Mouse (Mus musculus): ENCODE measurements around the gene Tmem183a.

Gene Tmem183a

GRCm38 (mm10) chr1:134361857-134362212 lies at the start of gene Tmem183a:
Tmem183a (minus strand) TSS chr1:134361979.
- in situ Hi-C loops (cut with MboI; ENCODE audit: low sequenced_read_pairs): no loop called here

GRCm38 (mm10) chr1:134408080-134408479 lies 46.3 kb upstream of the Tmem183a start:
- in situ Hi-C loops (cut with MboI; ENCODE audit: low sequenced_read_pairs): no loop called here

DNA sequence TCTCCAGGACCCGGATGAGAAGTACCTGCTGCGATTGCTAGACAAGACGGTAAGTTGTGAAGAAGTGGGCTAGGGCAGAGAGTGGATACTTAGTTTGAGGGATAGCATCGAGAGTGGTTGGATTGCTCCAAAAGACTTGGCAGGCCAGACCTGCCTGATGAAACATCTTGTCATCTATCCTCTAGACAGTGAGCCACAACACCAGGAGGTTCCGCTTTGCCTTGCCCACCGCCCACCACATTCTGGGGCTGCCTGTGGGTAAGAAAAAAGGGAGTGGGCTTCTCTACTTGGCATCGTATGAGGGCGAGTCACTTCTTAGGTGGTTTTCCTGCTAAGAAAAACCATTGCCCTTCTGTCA lies 44.6 kb upstream of the Tmem183a start:
- in situ Hi-C loops (cut with MboI; ENCODE audit: low sequenced_read_pairs): no loop called here

DNA sequence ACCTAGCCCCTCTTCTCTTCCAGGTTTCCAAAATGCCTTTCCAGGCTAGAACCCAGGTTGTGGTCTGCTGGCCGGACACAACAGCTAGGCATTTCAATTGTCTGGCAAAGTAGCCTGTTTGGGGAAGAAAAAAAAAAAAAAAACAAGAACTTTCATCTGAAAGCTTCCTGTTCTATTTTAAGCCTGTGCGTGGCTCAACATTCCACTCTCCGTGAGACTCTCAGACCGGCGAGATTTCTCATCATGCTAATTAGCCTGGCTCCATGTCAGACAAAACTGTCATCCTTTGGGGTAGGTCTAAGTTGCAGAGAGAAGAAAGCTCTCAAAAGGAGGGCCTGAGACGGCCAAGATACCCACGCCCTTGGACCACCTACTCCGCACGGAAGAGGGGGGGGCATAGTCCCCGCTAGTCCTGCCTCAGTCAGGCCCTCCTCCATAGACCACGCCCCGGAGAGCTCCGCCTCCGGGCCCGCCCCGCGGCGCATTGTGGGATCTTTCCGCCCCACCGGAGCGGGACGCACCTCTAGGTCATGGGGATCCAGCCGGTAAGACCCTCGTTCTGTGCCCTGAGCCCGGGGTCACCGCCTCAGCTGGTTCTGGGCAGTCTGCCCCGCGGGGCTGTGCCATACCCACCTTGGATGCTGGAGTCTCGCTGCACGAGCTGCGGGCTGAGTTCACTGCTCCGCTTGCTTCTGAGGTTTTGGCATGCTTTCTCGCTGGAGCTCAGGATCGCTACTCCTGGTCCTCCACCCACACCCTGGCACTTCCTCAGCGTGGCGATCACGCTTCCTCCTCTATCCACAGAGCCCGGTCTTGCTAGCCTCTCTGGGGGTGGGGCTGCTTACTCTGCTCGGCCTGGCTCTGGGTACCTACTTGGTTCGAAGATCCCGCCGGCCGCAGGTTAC lies 44.0 kb upstream of the Tmem183a start, which contains the start of gene Cyb5r1:
Gene Cyb5r1, plus strand, starts transcription at position 51 of the 905 bp plus-strand sequence.
- in situ Hi-C loops (cut with MboI; ENCODE audit: low sequenced_read_pairs): no loop called here

DNA sequence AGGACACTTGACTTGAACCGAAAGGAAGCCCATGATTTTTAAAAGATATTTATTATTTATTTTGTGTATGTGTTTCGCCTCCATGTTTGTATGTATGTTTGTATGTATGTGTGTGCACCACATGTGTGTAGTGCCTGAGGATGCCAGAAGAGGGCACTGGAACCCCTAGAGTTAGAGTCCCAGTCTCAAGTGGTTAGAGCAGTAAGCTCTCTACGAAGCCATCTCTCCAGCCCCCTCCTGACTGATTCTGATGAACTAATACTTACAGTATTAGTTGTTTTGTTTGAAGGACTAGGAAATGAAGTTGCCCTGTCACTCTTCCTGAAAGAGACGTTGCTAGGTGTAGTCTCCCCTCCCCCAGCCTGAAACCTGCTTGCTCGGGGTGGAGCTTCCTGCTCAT lies 38.0 kb upstream of the Tmem183a start:
- in situ Hi-C loops (cut with MboI; ENCODE audit: low sequenced_read_pairs): no loop called here

DNA sequence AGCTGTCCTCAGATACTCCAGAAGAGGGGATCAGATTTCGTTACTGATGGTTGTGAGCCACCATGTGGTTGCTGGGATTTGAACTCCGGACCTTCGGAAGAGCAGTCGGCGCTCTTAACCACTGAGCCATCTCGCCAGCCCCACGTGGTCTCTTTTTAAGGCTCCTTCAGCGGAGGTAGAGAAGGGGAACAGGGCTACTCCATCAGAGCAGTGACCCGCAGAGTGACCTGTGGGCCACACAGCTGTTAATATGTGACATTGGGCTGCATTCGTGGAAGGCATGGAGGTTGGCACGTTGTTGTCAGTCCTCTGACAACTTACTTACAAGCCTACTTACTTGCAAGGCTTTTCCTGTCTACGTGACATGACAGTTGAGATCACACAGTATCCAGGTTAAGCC lies 36.4 kb upstream of the Tmem183a start:
- in situ Hi-C loops (cut with MboI; ENCODE audit: low sequenced_read_pairs): no loop called here

GRCm38 (mm10) chr1:134393827-134394226 lies 32.0 kb upstream of the Tmem183a start:
- in situ Hi-C loops (cut with MboI; ENCODE audit: low sequenced_read_pairs): no loop called here

- in situ Hi-C loops (cut with MboI; ENCODE audit: low sequenced_read_pairs): no loop called here
These were observed 23.9 kb upstream of the Tmem183a start, which contains the start of gene 4933406M09Rik for GRCm38 (mm10) chr1:134385666-134386065. 4933406M09Rik (plus strand) TSS chr1:134385940.

DNA sequence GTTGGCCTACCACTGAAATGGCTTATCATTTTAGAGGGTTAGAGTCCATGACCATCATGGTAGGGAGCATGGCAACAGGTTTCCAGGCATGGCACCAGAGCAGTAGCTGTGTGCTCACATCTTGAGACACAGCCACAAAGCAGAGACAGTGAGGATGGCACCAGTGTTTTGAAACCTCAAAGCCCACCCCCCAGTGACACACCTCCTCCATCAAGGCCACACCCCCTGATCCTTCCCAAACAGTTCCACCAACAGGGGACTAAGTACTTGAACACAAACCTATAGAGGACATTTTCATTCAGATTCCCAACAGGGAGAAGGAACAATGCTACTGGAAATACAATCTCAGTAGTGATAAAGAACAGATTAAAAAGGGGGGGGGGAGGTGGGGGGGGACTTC lies 23.4 kb upstream of the Tmem183a start:
- in situ Hi-C loops (cut with MboI; ENCODE audit: low sequenced_read_pairs): no loop called here

- in situ Hi-C loops (cut with MboI; ENCODE audit: low sequenced_read_pairs): no loop called here
These were observed 22.8 kb upstream of the Tmem183a start for GRCm38 (mm10) chr1:134384581-134384980.

- in situ Hi-C loops (cut with MboI; ENCODE audit: low sequenced_read_pairs): no loop called here
These were observed 20.2 kb upstream of the Tmem183a start for GRCm38 (mm10) chr1:134381795-134382625.

DNA sequence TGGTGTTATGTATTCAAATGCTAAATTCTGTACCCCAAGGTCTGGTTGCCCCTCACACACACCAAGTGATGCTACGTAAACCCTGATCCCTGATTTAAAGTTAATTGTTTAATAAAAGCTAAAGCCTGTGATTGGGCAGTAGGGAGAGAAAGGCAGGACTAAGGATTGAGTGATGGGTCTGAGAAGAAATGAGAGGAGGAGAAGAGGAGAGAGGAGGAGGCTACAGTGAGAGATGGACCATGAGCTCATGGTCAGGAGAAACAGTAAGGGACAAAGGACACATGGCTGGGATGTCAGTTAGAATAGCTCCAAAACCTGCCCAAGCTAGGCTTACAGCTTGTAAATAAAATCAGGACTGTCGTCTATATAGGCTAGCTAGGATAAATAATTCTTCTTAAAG lies 19.3 kb upstream of the Tmem183a start:
- in situ Hi-C loops (cut with MboI; ENCODE audit: low sequenced_read_pairs): no loop called here

DNA sequence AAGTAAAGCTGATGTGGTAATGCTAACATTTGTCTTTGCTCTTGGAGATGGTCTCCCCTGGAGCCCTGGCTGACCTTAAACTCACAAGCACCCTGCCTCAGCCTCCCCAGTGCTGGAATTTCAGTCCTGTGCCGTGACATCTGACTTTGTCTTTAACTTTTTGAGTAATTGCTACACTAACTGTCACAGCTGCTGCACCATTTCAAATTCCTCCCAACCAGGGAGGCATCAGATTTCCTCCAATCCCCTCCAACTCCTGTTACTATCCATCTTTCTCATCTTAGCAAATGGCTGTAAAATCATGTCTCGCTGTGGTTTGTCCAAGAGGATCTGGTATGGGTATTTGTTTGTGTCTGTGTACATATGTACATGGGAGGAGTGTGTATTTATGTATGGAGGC lies 12.3 kb upstream of the Tmem183a start:
- in situ Hi-C loops (cut with MboI; ENCODE audit: low sequenced_read_pairs): no loop called here

- in situ Hi-C loops (cut with MboI; ENCODE audit: low sequenced_read_pairs): no loop called here
These were observed 7.1 kb upstream of the Tmem183a start for GRCm38 (mm10) chr1:134368777-134369337.

GRCm38 (mm10) chr1:134365491-134365890 lies 3.7 kb upstream of the Tmem183a start:
- in situ Hi-C loops (cut with MboI; ENCODE audit: low sequenced_read_pairs): no loop called here

GRCm38 (mm10) chr1:134363194-134363593 lies 1.4 kb upstream of the Tmem183a start:
- in situ Hi-C loops (cut with MboI; ENCODE audit: low sequenced_read_pairs): no loop called here

DNA sequence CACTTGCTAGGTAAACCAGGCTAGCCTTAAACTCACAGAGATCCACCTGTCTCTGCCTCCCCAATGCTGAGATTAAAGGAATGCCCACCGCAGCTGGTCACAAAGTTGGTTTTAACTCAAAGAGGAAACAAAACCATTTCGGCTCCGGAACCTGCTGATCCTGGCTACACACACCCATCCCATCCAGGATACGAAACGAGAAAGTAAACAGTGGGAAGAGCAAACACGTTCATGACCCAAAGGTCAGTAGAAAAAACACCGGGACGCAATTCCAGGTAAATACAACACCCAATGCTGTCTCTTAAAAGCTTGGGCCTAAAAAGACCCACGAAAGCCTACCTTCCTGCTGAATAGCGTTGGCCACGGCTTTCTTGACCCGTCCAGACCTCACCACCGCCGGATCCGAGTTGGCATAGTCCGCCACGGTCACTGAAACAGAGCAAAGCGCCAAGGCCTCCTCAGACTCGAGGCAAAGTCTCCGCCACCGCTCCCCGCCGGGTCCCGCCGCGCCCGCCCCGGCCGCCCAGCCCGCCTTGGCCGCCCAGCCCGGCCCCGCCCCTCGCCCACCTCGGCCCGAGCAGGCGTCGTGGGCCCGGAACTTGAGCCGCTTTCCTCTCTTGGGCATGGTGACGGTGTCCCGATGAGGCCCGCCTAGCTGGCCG lies 453 bp downstream of the Tmem183a start:
- in situ Hi-C loops (cut with MboI; ENCODE audit: low sequenced_read_pairs): no loop called here

GRCm38 (mm10) chr1:134360656-134361055 lies 1.1 kb downstream of the Tmem183a start:
- in situ Hi-C loops (cut with MboI; ENCODE audit: low sequenced_read_pairs): no loop called here

DNA sequence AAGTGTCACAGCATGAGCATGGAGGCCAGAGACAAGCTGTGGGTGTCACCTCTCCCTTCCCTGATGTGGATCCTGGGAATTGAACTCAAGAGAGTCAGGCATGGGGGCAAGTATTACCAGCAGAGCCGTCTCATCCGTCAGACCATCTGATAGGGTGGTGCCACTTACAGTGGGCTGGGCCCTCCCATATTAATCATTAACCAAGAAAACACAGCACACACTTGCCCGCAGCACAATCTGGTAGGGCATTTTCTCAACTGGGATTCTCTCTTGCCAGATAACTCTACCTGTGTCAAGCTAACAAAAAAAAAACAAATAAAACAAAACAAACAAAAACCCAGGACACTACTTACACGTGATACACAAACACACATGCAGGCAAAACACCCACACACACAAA lies 4.3 kb downstream of the Tmem183a start:
- in situ Hi-C loops (cut with MboI; ENCODE audit: low sequenced_read_pairs): no loop called here

DNA sequence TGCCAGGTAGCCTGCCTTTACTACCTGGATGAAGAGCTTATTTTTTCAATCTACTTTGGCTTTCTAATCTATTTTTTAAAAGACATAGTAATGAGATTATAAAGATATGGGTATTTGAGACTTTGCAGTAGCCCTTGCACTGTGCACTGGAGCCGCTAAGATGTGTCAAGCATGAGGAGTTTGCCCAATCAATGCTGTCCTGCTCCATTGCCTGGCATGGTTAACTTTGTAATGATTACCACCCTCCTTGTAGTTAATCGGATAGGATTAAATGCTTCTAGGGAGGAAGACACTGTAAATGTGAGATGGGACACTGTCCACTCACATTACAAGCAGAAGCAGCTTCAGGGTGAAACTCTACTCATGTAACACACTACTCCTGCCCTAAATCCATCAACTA lies 8.5 kb downstream of the Tmem183a start:
- in situ Hi-C loops (cut with MboI; ENCODE audit: low sequenced_read_pairs): no loop called here

DNA sequence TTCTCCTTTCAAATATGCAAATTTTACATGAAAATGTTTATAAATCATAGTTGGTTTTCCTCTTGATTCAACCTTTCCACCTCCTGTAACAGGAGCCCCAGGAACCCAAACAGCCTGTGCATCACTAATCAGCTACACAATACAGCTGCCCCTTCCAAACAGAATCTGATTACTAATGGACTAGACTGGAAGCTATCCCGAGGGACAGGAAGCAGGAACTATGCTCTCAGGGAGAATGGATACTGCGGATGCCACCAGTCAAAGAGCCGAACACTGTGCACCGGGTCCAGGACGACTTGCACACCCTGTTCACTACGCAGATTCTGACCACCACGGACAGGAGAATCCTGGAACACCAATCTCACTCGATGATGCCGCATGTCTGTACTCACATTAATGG lies 14.0 kb downstream of the Tmem183a start:
- in situ Hi-C loops (cut with MboI; ENCODE audit: low sequenced_read_pairs): no loop called here
